Mouse (Mus musculus) retina, postnatal 1 day (tissue): ENCODE measurements at regions not wholly inside any gene's neighbourhood (a gene's known extent, or its start where the extent isn't known, plus 50 kb on each side); places are given as distances from the start of the nearest gene placed in this dataset.
A peak's percentile ranks its signal among the peaks of the same experiment; 100 is the strongest.

Experiments used
- DNase-seq: peaks from one replicate; pipeline ENCODE4 v3.0.0-alpha.2; 2012

DNA sequence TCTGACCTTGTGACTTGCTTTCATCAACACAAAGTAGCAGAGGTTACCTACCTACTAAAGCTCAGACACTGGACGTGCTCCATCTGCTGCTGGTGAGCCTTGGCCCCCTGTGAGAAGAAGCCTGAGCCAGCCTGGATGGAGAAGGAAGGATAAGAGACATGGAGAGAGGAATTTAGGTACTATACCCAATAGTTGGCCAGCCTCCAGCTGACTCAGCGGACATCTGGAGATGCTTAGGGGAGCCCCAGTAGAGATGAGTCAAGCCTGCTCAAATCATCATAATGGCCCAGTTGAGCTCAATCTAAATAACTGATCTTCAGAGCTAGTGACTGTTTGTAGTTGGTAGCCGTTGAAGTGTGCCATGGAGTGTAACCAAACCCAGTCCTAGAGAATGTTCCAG is 53.7 kb upstream of the Ripply2 start:
- no peak for DNase-seq

DNA sequence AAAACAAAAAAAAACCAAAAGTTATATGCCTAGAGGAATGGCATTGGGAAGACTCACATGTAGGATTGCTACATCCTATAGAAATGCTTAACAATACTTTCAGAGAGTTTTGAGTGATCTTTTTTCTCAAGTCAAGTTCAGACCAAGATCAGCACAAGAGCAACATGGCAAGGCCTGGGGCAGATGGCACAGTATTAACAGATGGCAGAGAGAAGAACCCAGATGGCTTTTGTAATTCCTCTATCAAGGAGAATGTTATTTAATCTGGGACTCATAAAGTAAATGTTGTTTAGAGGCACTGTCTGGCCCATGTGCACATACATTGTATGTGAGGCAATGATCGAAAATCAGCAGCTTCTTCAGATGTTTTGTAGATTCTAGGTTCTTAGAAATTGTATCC is 58.3 kb upstream of the Ripply2 start:
- DNase-seq = no peak

DNA sequence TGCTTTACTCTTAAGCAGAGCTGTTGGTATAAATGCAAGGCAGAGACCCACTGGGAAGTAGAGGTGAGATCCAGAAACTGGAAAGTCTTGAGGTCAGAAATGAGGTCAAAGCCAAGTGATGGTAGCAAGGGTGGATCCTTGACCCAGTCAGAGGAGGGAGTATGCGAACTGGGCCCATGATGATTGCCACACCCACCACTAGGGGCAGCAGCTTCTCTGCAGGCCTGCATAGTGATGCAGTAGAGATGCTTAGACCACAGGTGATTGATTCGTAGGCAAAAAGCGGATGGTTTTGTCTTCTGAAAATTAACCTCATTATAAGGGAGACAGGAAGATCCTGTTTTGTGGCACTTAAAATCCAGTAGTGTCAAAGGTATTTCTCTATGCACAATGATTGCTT is 59.6 kb upstream of the Ripply2 start:
- DNase-seq = no peak

DNA sequence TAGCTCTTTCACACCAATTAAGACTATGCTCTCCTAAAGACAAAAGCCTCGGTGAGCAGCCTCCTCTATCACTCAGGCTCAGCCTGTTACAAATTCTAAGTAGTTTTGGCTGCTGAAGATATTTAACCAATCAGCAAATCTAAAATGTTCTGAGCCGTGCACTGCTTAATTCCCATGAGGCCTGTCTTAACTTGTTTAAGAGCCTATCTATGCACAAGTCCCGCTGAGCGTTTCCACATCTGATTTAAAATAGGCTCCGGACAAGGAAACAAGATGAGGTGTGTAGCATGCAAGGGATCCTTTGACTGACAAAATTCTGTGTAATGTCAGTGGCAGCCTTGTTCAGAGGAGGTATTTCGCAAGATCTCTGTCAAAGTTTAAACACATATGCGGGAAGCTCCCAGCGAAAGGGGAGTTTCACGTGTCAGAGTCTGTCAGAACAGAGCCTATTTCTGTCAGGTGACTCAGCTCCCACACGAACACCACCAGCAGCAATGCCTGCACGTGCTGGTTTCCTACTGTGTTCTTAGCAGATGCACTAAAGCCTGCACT is 63.3 kb upstream of the Ripply2 start:
- no peak for DNase-seq

DNA sequence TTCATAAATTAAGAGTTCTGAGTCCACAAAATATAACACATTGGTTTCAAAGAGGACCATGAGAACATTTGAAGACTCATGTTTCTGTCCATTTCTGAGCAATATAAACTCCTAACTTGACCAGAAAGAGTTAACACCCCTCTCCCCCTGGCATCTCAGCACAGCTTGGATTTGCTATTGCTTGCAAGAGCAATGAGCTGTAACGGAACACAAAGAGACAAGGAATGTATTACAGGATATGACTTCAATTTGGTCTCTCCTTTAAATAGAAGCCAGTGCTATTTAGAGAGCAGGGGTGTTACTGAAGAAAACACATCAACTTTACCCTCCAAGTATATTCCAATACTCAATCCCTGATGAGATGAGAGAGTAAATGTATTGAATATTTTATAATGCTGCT is 65.5 kb upstream of the Ripply2 start:
- DNase-seq = peak; percentile 57

DNA sequence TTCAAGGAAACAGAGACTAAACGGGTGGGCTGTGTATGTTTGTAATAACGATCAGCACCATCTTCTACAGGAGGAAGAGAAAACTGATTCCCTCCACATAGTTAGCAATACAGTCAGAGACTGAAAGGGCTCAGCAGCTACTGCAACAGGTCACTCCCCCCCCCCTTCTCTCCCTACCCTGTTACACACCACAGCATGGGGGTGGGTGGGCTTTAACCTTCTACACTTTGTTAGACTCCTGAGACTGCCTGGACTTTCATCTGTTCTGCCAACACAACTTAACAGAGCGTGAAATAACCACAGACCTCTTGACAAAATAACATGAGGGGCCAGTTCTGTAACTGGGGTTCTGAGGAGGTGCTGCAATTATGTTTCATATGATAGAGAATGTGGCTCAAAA is 50.7 kb upstream of the Snap91 start:
- DNase-seq = no peak
